Mouse (Mus musculus): Measurements from ENCODE around the gene Ints3. TPM values are rescaled to one million over a fixed set of nuclear protein-coding genes. Genes with fewer than 3 reads are reported as not detected.
A peak's percentile ranks its signal among the peaks of the same experiment; 100 is the strongest.

Ints3 gene
- polyA plus RNA-seq, 1 experiment from 2014 or later = 30.1 TPM

DNA sequence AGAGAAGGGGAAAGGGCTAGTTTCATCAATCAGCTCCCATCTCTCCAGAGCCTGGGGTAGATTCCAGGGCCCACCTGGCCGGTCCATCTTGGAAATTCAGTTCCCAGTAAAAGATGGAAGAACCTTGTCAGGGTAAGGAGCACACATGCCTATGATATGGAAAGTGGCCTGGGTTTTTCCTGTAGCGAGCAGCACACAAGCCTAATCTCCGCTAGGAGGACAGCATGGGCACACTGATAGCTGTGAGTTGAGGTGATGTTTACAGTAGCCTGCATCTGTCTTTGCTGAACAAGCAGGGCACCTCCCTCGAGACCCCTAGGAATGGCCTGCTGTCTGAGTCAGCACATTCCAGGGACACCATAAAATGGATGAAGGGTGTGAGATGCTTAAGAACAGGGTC lies 28.8 kb downstream of the Ints3 start:
- Histone ChIP-seq H3K36me3 (peaks cover 100% of the 10 kb centered on the region), H3K9me3 (no peaks in the 10 kb centered on the region), H3K4me3 (no peak overlapping the region), H3K9ac (no peak overlapping the region), H3K27ac (no peak overlapping the region), H3K4me1 (replicated peaks) (no peaks in the 10 kb centered on the region), H3K4me2 (no peak overlapping the region), H3K27me3 (no peaks in the 10 kb centered on the region)
- ATAC-seq (ENCODE audit: low FRiP score) = no peak
- WGBS = 89% methylated on average over 4 of the region's 4 CpGs

DNA sequence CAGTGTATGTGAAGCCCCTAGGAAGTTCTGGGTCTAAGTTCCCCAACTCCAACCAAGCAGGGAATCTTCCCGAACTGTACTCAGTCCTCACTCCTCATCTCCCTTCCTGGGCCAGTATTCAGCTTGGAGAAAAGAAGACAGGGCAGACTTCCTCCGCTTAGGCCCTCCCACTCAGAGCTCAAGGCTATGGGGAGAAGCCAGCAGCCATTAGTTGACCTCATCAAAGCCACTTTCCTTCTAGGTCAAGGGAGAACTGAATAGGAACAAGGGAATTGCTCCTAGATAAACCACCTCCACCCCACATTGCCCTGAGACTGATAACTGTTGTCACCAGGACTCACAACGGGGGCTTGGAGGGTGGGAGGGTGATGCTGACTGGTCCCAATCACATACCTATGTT lies 29.3 kb downstream of the Ints3 start:
- 91% methylated on average over 3 of the region's 3 CpGs for WGBS
- no peaks in the 10 kb centered on the region for H3K4me1 ChIP-seq (replicated peaks)
- no peak overlapping the region for H3K4me2 ChIP-seq
- H3K27me3 ChIP-seq = no peaks in the 10 kb centered on the region
- no peak for ATAC-seq (ENCODE audit: low FRiP score)
- H3K9ac ChIP-seq = no peak overlapping the region
- no peak overlapping the region for H3K27ac ChIP-seq
- H3K36me3 ChIP-seq = peaks cover 100% of the 10 kb centered on the region
- no peaks in the 10 kb centered on the region for H3K9me3 ChIP-seq
- H3K4me3 ChIP-seq = no peak overlapping the region

DNA sequence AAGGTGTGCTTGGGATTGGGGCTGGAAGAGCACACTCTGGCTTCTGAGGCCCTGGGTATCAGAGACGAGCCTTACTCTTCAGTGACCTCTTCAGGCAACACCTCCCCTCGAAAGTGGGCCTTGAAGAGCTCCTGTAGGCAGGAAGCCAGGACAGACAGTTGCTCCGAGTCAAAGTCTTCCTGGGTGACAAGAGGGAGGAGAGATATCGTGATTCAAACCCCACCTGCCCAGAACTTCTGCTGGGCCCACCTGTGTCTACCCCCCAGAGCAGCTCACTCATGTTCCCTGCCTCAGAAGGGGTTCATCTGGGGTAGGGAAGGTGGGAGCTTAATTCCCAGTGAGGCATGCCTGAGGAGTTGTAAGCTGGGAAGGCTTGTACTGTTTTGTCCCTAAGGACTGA lies 32.4 kb downstream of the Ints3 start:
- no peak for ATAC-seq (ENCODE audit: low FRiP score)
- Histone ChIP-seq H3K4me3 (no peak overlapping the region), H3K4me2 (no peak overlapping the region), H3K36me3 (peaks cover 92% of the 10 kb centered on the region), H3K4me1 (replicated peaks) (no peaks in the 10 kb centered on the region), H3K27me3 (no peaks in the 10 kb centered on the region), H3K27ac (no peak overlapping the region), H3K9ac (no peak overlapping the region), H3K9me3 (no peaks in the 10 kb centered on the region)
- 83% methylated on average over 4 of the region's 4 CpGs for WGBS

DNA sequence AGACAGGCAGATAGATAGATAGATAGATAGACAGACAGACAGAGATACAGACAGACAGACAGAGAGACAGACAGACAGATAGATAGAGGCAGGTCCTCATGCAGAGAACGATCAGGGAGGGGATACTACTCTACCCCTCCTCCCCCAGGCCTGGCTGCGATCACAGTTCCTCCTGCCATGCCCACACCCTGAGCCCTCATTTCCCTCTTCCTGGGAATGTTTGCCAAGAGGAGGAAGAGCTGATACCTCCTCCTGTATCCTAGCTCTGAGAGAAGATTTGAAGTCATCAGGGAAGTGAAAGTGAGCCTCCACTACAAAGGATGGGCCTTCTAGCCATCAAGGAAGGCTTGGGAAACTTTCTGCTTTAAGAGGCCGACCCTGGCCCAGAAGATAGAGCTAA lies 37.8 kb downstream of the Ints3 start:
- Histone ChIP-seq H3K9ac (no peak overlapping the region), H3K27ac (no peak overlapping the region), H3K4me2 (no peak overlapping the region), H3K9me3 (no peaks in the 10 kb centered on the region), H3K4me3 (no peak overlapping the region), H3K27me3 (no peaks in the 10 kb centered on the region), H3K4me1 (replicated peaks) (peaks cover 5% of the 10 kb centered on the region), H3K36me3 (peaks cover 86% of the 10 kb centered on the region)
- ATAC-seq (ENCODE audit: low FRiP score) = no peak
- 92% methylated on average over 3 of the region's 3 CpGs for WGBS

DNA sequence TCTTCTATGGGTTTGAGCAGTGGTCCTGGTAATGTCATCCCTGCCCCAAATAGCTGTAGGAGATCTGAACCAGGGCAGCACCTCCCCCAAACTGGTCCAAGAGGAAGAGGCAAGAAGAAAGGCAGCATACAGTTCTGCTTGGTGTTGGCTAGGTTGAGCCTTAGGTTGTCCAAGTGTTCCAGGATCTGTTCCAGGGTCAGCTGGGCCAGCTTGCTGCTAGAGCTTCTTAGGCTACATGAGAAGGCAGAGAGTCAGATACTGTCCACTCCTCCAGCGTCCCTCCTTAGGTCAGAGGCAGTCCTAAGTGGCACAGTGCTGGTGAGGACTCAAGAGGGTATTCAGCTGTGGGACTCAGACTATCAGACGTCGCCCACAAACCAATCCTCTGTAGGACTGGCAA lies 40.8 kb downstream of the Ints3 start:
- 91% methylated on average over 3 of the region's 3 CpGs for WGBS
- H3K4me2 ChIP-seq = no peak overlapping the region
- H3K9ac ChIP-seq = no peak overlapping the region
- no peak for ATAC-seq (ENCODE audit: low FRiP score)
- peaks cover 30% of the 10 kb centered on the region for H3K4me1 ChIP-seq (replicated peaks)
- H3K27ac ChIP-seq = no peak overlapping the region
- H3K4me3 ChIP-seq = no peak overlapping the region
- peaks cover 62% of the 10 kb centered on the region for H3K36me3 ChIP-seq
- H3K27me3 ChIP-seq = no peaks in the 10 kb centered on the region
- H3K9me3 ChIP-seq = no peaks in the 10 kb centered on the region

DNA sequence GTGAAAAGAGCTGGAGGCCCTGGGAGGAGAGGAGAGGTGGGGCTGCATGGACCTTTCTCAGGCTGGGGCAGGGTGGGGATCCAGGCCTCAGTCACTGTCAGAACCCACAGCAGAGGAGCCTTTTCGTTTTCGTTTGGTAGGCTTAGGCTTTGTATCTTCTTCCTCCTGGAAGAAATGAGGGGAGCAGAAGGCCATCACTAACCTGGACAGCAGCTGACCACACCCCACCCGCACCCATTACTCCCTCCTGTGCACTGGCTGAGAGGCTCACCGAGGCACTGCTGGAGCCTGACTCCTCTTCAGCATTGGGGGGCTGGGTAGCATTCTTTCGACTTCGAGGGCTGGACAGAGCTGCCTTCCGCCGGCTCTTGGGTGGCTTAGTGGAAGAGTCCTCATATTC lies 41.5 kb downstream of the Ints3 start:
- peaks cover 61% of the 10 kb centered on the region for H3K36me3 ChIP-seq

DNA sequence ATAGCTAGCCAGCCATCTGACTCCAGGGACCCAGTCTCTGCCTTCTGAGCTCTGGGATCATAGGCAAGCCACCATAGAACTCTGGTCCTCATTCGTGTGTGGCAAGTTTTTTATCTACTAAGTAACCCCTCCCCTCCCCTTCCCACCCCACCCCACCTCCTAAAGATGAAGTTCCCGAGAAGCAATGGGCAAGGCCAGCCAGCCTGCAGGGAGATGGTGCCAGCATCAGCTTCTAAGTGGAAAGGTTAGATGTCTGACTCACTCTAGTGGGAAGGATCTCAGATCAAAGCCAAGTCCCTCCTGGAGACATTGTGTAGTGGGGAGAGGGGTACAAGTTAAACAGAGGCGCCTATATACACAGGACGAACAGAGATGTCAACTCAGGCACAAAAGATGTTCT lies 42.4 kb downstream of the Ints3 start:
- peak overlapping the region; percentile 94; the same call in 1 of the 2 replicates for H3K9ac ChIP-seq
- no peaks in the 10 kb centered on the region for H3K27me3 ChIP-seq
- H3K27ac ChIP-seq = peak overlapping the region; percentile 98
- no peak for ATAC-seq (ENCODE audit: low FRiP score)
- H3K4me2 ChIP-seq = peak overlapping the region; percentile 94; the same call in 1 of the 2 replicates
- 73% methylated on average over 4 of the region's 4 CpGs for WGBS
- H3K4me1 ChIP-seq (replicated peaks) = peaks cover 45% of the 10 kb centered on the region
- H3K36me3 ChIP-seq = peaks cover 60% of the 10 kb centered on the region
- no peak overlapping the region for H3K4me3 ChIP-seq
- H3K9me3 ChIP-seq = no peaks in the 10 kb centered on the region

More for the DNA sequence above, 41.5 kb downstream of the Ints3 start:
- no peaks in the 10 kb centered on the region for H3K27me3 ChIP-seq
- no peak overlapping the region for H3K4me3 ChIP-seq
- no peak overlapping the region for H3K9ac ChIP-seq
- H3K4me2 ChIP-seq = no peak overlapping the region
- ATAC-seq (ENCODE audit: low FRiP score) = no peak
- H3K4me1 ChIP-seq (replicated peaks) = peaks cover 37% of the 10 kb centered on the region
- H3K27ac ChIP-seq = no peak overlapping the region
- H3K9me3 ChIP-seq = no peaks in the 10 kb centered on the region
- 95% methylated on average over 8 of the region's 8 CpGs for WGBS

DNA sequence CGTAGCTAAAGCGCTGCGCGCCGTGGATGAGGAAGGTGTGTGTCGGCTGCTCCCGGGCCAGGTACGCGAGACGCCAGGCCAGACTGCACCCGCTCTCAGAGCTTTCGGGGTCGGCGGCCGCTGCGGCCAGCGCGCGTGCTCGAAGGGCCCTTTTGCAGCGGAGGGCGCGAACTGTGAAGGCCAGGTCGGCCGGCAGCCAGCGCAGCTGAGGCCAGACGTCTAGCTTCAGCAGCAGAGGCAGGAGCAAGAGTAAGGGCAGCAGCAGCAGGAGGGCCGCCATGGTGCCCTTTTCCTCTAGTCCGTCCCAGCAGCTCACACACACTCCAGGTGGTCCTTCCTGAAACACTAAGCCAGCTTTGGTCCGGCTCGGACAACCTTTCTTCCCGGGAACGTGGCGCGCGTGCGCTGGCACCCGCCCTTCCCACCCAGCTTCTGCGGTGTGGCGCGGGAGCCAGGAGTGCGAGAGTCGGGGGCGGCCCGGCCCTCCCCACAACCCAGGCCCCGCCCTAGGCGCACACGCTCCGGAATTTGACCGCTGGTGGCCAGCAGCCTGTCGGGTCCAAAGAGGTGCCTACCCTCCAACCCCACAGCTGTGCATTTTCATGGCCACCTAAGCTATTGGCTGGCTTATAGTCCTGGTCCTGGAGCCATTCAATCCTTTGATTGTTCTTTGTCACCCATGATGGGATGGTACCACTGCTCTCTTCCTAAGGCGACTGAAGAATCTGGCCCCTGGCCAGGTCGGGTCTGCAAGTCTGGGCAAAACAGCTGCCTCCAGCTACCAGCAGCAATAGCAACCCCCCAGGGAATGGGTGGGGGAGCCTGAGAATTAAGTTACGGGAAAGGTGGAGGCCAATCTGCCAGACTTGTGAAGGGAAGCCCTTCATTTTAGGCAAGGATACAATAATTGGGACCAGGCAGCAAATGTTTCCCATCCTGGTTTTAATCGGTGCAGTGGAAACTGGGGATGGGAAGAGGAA lies 43.6 kb downstream of the Ints3 start, which contains the start of gene Slc27a3:
TSS of gene Slc27a3 (minus strand) at position 428 of the 980 bp plus-strand sequence.
- WGBS = 2% methylated on average over 51 of the region's 55 CpGs
- no peaks in the 10 kb centered on the region for H3K9me3 ChIP-seq
- H3K4me2 ChIP-seq = peak within 1 kb of the TSS; percentile 94
- no peaks in the 10 kb centered on the region for H3K27me3 ChIP-seq
- H3K36me3 ChIP-seq = peaks cover 58% of the 10 kb centered on the region
- H3K9ac ChIP-seq = peak within 1 kb of the TSS; percentile 94
- peak; percentile 78 for ATAC-seq (ENCODE audit: low FRiP score)
- H3K4me1 ChIP-seq (replicated peaks) = peaks cover 47% of the 10 kb centered on the region
- peak within 1 kb of the TSS; percentile 70 for H3K4me3 ChIP-seq
- peak within 1 kb of the TSS; percentile 98 for H3K27ac ChIP-seq

DNA sequence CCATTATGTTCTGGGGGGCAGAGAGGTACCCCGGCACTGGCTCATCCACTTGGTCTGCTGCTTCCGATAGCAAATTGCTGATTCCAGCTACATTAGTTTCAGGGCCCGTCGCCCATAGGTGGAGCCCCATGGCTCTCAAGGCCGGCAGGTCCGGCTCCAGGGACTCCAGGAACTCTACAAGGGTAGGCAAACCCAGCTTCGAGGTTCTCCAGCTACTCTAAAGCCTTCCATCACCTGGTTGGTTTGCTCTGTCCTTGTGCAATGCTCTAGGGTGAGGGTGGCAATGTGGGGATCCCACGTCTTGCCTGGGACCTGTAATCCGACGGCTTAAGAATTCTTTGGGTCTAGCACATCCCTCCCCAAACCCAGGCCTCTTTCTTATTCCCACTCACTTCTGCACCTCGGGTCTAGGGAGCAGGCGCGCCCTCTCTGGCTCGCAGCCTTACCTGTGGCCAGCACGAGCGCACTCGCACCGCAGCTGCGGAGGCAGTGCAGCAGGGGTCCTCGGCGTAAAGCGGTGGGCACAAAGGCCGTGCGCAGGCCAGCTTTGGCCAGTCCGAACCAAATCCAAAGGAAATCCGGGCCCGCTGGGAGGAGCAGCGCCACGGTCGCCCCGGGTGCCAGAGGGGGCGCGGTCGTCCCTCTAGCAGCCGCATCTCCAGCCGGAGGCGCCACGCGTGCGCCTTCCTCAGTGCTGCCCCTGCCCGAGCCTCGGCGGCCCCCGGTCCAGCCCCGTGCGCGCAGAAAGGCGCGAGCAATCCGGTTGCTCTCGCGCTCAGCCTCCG lies 44.5 kb downstream of the Ints3 start:
- Histone ChIP-seq H3K4me1 (replicated peaks) (peaks cover 51% of the 10 kb centered on the region), H3K27ac (peak overlapping the region; percentile 98), H3K27me3 (no peaks in the 10 kb centered on the region), H3K9ac (peak overlapping the region; percentile 94), H3K36me3 (peaks cover 52% of the 10 kb centered on the region), H3K4me3 (peak overlapping the region; percentile 70), H3K9me3 (no peaks in the 10 kb centered on the region), H3K4me2 (peak overlapping the region; percentile 94)
- peak; percentile 71 for ATAC-seq (ENCODE audit: low FRiP score)
- WGBS = 3% methylated on average over 53 of the region's 53 CpGs

DNA sequence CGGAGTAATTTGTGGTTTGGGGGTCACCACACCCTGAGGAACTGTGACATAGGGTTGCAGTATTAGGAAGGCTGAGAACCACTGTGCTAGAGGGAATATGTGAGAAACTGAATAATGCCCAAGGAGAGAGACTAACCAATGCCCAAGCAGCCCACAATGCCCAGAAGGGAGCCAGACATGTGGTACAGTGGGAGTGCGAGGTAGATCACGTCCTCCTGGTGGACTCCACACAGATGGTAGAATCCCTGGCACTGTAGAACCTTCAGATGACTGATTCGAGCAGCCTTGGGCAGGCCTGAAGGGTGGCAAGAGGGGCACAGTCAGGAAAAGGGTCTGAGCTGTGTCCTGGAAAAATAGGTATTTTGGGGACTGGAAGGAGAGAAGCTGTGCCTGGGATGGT lies 45.2 kb downstream of the Ints3 start:
- peak overlapping the region; percentile 98; the same call in 1 of the 2 replicates for H3K27ac ChIP-seq
- 70% methylated on average over 4 of the region's 4 CpGs for WGBS
- peak overlapping the region; percentile 94 for H3K9ac ChIP-seq
- peaks cover 51% of the 10 kb centered on the region for H3K4me1 ChIP-seq (replicated peaks)
- no peaks in the 10 kb centered on the region for H3K9me3 ChIP-seq
- peak overlapping the region; percentile 94 for H3K4me2 ChIP-seq
- peak overlapping the region; percentile 70 for H3K4me3 ChIP-seq
- H3K36me3 ChIP-seq = peaks cover 48% of the 10 kb centered on the region
- no peaks in the 10 kb centered on the region for H3K27me3 ChIP-seq
- no peak for ATAC-seq (ENCODE audit: low FRiP score)

DNA sequence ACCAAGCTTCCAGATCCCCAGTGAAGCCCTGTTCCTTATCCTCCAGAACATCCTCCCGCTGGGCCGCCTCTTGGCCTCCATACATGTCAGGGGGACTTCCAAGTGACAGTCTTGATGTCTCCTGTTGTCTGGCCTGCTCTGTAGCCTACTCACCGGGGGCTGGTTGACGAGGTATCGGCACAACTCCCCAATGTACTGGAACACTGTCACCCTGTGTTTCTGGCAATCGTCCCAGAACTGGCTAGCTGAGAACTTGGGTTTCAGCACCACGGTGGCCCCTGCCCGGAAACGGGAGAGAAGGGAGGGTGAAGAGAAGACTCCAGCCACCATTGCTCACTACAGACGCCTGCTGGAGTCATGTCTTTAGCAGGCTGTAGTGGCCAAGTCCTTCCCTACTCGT lies 45.9 kb downstream of the Ints3 start:
- Histone ChIP-seq H3K27ac (0 out of 2 replicates have a peak overlapping the region, but pooled peaks have one; percentile 40), H3K9me3 (no peaks in the 10 kb centered on the region)

DNA sequence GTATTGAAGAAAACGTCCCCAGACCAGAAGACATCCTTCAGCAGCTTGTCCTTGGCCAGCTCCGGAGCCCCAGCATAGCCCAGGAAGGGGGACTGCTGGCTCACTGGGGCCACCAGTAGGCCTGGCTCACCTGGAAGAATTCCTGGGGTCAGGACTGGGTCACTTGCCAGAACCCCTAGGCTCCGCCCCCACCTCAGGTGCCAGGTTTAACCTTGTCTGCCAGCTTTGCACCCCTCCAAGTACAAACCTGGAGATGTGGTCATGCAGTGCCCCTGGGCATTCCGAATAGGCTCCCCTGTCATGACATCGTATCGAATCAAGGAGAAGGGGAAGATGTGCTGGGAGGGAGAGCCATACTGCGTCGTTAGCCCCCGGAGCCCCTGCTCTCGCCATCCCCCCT lies 46.6 kb downstream of the Ints3 start:
- peak overlapping the region; percentile 70; the same call in 1 of the 2 replicates for H3K4me3 ChIP-seq

More for the DNA sequence above, 45.9 kb downstream of the Ints3 start:
- no peak for ATAC-seq (ENCODE audit: low FRiP score)
- H3K4me1 ChIP-seq (replicated peaks) = peaks cover 51% of the 10 kb centered on the region
- no peaks in the 10 kb centered on the region for H3K27me3 ChIP-seq
- H3K4me2 ChIP-seq = peak overlapping the region; percentile 94
- peak overlapping the region; percentile 70 for H3K4me3 ChIP-seq
- H3K9ac ChIP-seq = peak overlapping the region; percentile 94
- peaks cover 41% of the 10 kb centered on the region for H3K36me3 ChIP-seq
- WGBS = 64% methylated on average over 11 of the region's 11 CpGs

More for the DNA sequence above, 46.6 kb downstream of the Ints3 start:
- no peaks in the 10 kb centered on the region for H3K9me3 ChIP-seq
- H3K27ac ChIP-seq = no peak overlapping the region
- peaks cover 51% of the 10 kb centered on the region for H3K4me1 ChIP-seq (replicated peaks)
- peaks cover 34% of the 10 kb centered on the region for H3K36me3 ChIP-seq
- no peak for ATAC-seq (ENCODE audit: low FRiP score)
- H3K4me2 ChIP-seq = peak overlapping the region; percentile 94
- peak overlapping the region; percentile 94 for H3K9ac ChIP-seq
- WGBS = 93% methylated on average over 10 of the region's 10 CpGs
- H3K27me3 ChIP-seq = no peaks in the 10 kb centered on the region
